Mouse (Mus musculus): ENCODE measurements around the gene Gm5108.

DNA sequence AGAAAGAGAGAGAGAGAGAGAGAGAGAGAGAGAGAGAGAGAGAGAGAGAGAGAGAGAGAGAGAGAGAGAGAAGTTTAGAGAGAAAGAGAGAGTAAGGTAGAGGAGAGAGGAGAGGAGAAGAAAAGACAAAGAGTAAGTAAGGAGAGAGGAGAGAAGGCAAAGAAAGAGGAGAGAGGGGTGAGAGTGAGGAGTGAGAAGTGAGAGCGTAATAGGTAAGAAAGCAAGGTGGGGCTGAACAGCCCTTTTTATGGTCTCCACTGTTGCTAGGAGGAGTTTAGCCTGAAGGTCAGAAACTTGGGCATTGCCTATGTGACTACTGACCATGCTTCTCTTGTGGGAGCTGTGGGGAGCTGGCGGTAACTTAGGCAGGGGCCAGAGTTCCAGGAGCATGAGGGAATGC is at the start of gene Gm5108:
- TF ChIP-seq CTCF (IDR thresholded peaks at IDR 0.05; ENCODE audit: extremely low read depth, insufficient read depth, low read length) (no peak), POLR2A (IDR thresholded peaks at IDR 0.05; ENCODE audit: extremely low read depth, insufficient read depth, low read length) (no peak)
